Mouse (Mus musculus): Measurements from ENCODE around the gene Plpp3. TPM values are rescaled to one million over a fixed set of nuclear protein-coding genes. Genes with fewer than 3 reads are reported as not detected.

Plpp3 gene
- total and polyA plus RNA-seq, 3 experiments: not detected

DNA sequence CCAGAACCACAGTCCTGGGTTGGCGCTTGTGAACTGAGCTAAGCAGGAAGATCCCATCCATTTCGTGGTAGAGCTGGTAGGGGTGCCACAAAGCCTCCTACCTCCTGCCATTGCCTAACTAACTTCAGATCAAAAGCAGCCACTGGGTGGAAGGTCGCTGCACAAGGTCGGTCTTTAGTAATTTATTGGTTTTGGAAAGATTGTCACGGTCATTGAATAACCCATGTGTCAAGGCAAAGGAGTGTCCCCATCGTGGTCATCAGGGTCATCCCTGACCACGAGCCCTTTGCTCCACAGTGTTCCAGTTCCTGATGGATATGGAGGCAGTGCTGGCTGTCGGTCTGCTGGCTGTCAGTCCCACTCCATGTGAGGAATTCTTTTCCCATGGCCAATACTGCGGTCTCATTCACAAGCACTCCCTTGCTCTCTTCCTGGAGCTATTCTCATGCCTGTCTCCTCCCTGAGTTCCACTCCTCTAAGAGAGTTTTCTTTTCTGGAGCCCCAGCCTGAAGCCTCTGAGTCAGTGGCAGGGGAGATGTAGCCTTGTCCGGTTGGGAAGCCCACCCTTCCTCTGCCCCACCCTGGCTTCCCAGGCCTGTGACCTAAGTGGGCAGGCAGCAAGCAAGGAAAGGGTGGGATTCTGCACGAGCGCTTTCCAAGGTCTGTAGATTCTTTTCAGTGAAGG, 58.7 kb downstream of the Plpp3 start:
- Histone ChIP-seq H3K9ac (ENCODE audit: control insufficient read depth, low read depth, low read length, poor library complexity, severe bottlenecking) (no peak overlapping the region), H3K27ac (ENCODE audit: control insufficient read depth, low read depth, low read length) (no peak overlapping the region), H3K9me3 (replicated peaks; ENCODE audit: insufficient read depth, low read length) (no peaks in the 10 kb centered on the region), H3K36me3 (ENCODE audit: control insufficient read depth in 1 of 2, insufficient read depth in 2 of 2, low read length in 2 of 2) (no peaks in the 10 kb centered on the region), H3K4me1 (ENCODE audit: control insufficient read depth in 1 of 2, insufficient read depth in 2 of 2, low read length in 2 of 2) (no peaks in the 10 kb centered on the region), H3K79me2 (ENCODE audit: control insufficient read depth, insufficient read depth, low read length, poor library complexity) (no peaks in the 10 kb centered on the region), H3K27me3 (ENCODE audit: control insufficient read depth in 1 of 2, insufficient read depth in 2 of 2, low read length in 2 of 2) (no peaks in the 10 kb centered on the region), H3K4me3 (ENCODE audit: control insufficient read depth in 1 of 2, insufficient read depth in 1 of 2, low read depth in 2 of 2, low read length in 2 of 2) (no peak overlapping the region)
- TF ChIP-seq ZNF384 (IDR thresholded peaks at IDR 0.05; ENCODE audit: low read depth, low read length) (no peak), TBP (IDR thresholded peaks at IDR 0.05; ENCODE audit: low read depth, low read length) (no peak)
- DNase-seq (ENCODE audit: low read depth, low spot score): no peak

DNA sequence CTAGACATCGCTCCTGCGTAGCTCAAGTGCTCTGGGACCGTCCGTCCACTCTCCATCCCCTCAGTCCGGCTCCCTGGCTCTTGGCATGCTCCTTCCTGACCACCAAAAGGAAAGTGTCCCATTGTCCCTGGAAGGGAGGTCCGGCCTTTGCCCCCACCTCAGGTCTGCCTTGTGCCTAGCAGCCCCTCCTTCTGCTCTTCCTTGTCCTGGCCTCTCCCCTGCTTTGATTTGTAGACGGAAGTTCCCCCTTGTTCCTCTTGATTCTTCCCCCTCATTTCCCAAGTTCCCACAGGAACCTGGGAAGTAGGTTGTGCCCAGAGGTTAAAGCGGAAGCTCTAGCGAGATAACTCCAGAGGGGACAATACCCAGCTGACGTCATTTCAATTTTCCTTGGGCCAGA, 61.1 kb downstream of the Plpp3 start:
- no peaks in the 10 kb centered on the region for H3K9me3 ChIP-seq (replicated peaks; ENCODE audit: insufficient read depth, low read length)
- H3K4me1 ChIP-seq (ENCODE audit: control insufficient read depth in 1 of 2, insufficient read depth in 2 of 2, low read length in 2 of 2): no peaks in the 10 kb centered on the region
- no peak for TF ChIP-seq SMC3 (IDR thresholded peaks at IDR 0.05; ENCODE audit: low read depth, low read length)
- TF ChIP-seq USF2 (IDR thresholded peaks at IDR 0.05; ENCODE audit: borderline replicate concordance in 1 of 2, insufficient read depth in 1 of 2, low read depth in 1 of 2, low read length in 2 of 2): no peak
- TF ChIP-seq ETS1 (IDR thresholded peaks at IDR 0.05; ENCODE audit: low read depth, low read length): no peak
- no peak for TF ChIP-seq MXI1 (IDR thresholded peaks at IDR 0.05; ENCODE audit: low read depth, low read length)
- TF ChIP-seq MAX (IDR thresholded peaks at IDR 0.05; ENCODE audit: low read length): no peak
- TF ChIP-seq MAFK (IDR thresholded peaks at IDR 0.05; ENCODE audit: borderline replicate concordance, low read depth, low read length): no peak
- TF ChIP-seq MAZ (IDR thresholded peaks at IDR 0.05; ENCODE audit: low read depth, low read length): no peak
- TF ChIP-seq EP300 (IDR thresholded peaks at IDR 0.05; ENCODE audit: low read depth in 1 of 2, low read length in 2 of 2): no peak
- no peak for TF ChIP-seq CHD2 (IDR thresholded peaks at IDR 0.05; ENCODE audit: low read length)
- TF ChIP-seq ZNF384 (IDR thresholded peaks at IDR 0.05; ENCODE audit: low read depth, low read length): no peak
- TF ChIP-seq RAD21 (IDR thresholded peaks at IDR 0.05; ENCODE audit: low read depth, low read length): no peak
- no peak for TF ChIP-seq SIN3A (IDR thresholded peaks at IDR 0.05; ENCODE audit: low read length)
- TF ChIP-seq ZKSCAN1 (IDR thresholded peaks at IDR 0.05; ENCODE audit: low read depth, low read length): no peak

DNA sequence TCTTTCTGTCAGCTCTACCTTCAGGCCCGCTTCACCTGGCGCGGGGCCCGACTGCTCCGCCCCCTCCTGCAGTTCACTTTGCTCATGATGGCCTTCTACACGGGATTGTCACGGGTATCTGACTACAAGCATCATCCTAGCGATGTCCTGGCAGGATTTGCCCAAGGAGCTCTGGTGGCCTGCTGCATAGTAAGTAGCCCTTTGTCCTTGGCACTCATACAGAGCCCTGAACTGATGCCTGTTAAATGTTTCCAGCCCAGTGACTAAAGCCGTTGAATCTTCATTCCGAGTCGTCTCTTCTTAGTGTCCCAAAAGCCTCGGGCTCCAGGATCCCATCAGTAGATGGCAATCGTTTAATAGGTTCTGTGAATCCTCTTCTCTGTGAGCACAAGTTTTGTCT, 62.2 kb downstream of the Plpp3 start:
- Histone ChIP-seq H3K79me2 (ENCODE audit: control insufficient read depth, insufficient read depth, low read length, poor library complexity) (no peaks in the 10 kb centered on the region), H3K27ac (ENCODE audit: control insufficient read depth, low read depth, low read length) (no peak overlapping the region), H3K27me3 (ENCODE audit: control insufficient read depth in 1 of 2, insufficient read depth in 2 of 2, low read length in 2 of 2) (no peaks in the 10 kb centered on the region), H3K4me1 (ENCODE audit: control insufficient read depth in 1 of 2, insufficient read depth in 2 of 2, low read length in 2 of 2) (peaks cover 4 to 8% of the 10 kb centered on the region in 2 experiments; a peak in 3 of 4 replicates), H3K4me3 (ENCODE audit: control insufficient read depth in 1 of 2, insufficient read depth in 1 of 2, low read depth in 2 of 2, low read length in 2 of 2) (no peak overlapping the region), H3K36me3 (ENCODE audit: control insufficient read depth in 1 of 2, insufficient read depth in 2 of 2, low read length in 2 of 2) (peaks cover 0 to 2% of the 10 kb centered on the region in 2 experiments; a peak in 2 of 4 replicates), H3K9ac (ENCODE audit: control insufficient read depth, low read depth, low read length, poor library complexity, severe bottlenecking) (no peak overlapping the region), H3K9me3 (replicated peaks; ENCODE audit: insufficient read depth, low read length) (no peaks in the 10 kb centered on the region)
- no peak for TF ChIP-seq GATA1 (IDR thresholded peaks at IDR 0.05; ENCODE audit: low read depth, low read length)
- no peak for DNase-seq (ENCODE audit: low read depth, low spot score)

More for the DNA sequence above, 61.1 kb downstream of the Plpp3 start:
- DNase-seq (ENCODE audit: low read depth, low spot score): no peak
- Histone ChIP-seq H3K27ac (ENCODE audit: control insufficient read depth, low read depth, low read length) (no peak overlapping the region), H3K27me3 (ENCODE audit: control insufficient read depth in 1 of 2, insufficient read depth in 2 of 2, low read length in 2 of 2) (no peaks in the 10 kb centered on the region), H3K4me3 (ENCODE audit: control insufficient read depth in 1 of 2, insufficient read depth in 1 of 2, low read depth in 2 of 2, low read length in 2 of 2) (no peak overlapping the region), H3K36me3 (ENCODE audit: control insufficient read depth in 1 of 2, insufficient read depth in 2 of 2, low read length in 2 of 2) (no peaks in the 10 kb centered on the region), H3K79me2 (ENCODE audit: control insufficient read depth, insufficient read depth, low read length, poor library complexity) (no peaks in the 10 kb centered on the region), H3K9ac (ENCODE audit: control insufficient read depth, low read depth, low read length, poor library complexity, severe bottlenecking) (no peak overlapping the region)
